ENCODE assay signal across 16 mouse cellular contexts in the genomic region with DNA sequence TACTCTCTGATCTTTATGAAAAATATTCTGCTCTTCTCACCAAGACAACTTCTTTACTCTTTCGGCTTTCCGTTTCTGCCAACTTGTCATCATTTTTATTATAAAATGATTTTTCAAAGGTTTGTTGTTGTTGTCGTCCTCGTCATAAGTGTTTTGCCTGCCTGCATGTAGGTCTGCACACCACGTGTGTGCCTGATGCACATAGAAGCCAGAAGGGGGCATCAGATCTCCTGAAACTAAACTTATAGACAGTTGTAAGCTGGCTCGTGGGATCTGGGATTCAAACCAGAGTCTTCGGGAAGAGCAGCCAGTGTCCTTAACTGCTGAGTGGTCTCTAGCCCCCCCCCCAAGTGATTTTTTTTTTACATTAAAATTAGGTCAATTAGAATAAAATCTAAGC. TPM values are rescaled to one million over a fixed set of nuclear protein-coding genes. Genes with fewer than 3 reads are reported as not detected.
DNase-seq lines count a peak whose midpoint lies in the region; ATAC-seq and TF ChIP-seq lines count a peak whose summit lies in the region.
"Had no signal": no experiment of that assay in that cellular context is flagged by ENCODE, and none has a peak within 500 bp of the region (broad histone marks: within the 10 kb centered on the region; RNA-seq: fewer than 3 reads in every experiment).

No protein-coding gene starts in this region.

- H3K27me3 ChIP-seq in liver, adult 2 months (ENCODE audit: control insufficient read depth, insufficient read depth, low read length): no peaks in the 10 kb centered on the region
- no peaks in the 10 kb centered on the region for H3K27me3 ChIP-seq in neural tube, embryonic 15.5 days (replicated peaks)
- H3K27me3 ChIP-seq: embryonic facial prominence, embryonic 13.5 days; limb, embryonic 13.5 days had no signal

- 87% methylated on average over 7 of the region's 7 CpGs for WGBS in liver, adult 2 months
- 78% methylated on average over 7 of the region's 7 CpGs for WGBS in neural tube, embryonic 15.5 days

- no peak overlapping the region for H3K9ac ChIP-seq in liver, adult 2 months (ENCODE audit: low read depth, low read length)
- H3K9ac ChIP-seq in neural tube, embryonic 15.5 days (replicated peaks): no peak overlapping the region
- H3K9ac ChIP-seq: embryonic facial prominence, embryonic 13.5 days; limb, embryonic 13.5 days had no signal

- no peaks in the 10 kb centered on the region for H3K36me3 ChIP-seq in liver, adult 2 months (ENCODE audit: control insufficient read depth, insufficient read depth, low read length)
- no peaks in the 10 kb centered on the region for H3K36me3 ChIP-seq in neural tube, embryonic 15.5 days
- H3K36me3 ChIP-seq: embryonic facial prominence, embryonic 13.5 days; limb, embryonic 13.5 days had no signal

- no peak overlapping the region for H3K4me2 ChIP-seq in neural tube, embryonic 15.5 days
- H3K4me2 ChIP-seq: embryonic facial prominence, embryonic 13.5 days; limb, embryonic 13.5 days had no signal

- H3K4me1 ChIP-seq in liver, adult 2 months (ENCODE audit: control insufficient read depth, insufficient read depth, low read length): 0 out of 2 replicates have a peak, but pooled peaks cover 2% of the 10 kb centered on the region
- H3K4me1 ChIP-seq in brown adipose tissue, adult 24 weeks (ENCODE audit: control insufficient read depth, insufficient read depth, insufficient read length, low read length): peaks cover 13% of the 10 kb centered on the region
- H3K4me1 ChIP-seq in neural tube, embryonic 15.5 days: no peaks in the 10 kb centered on the region
- H3K4me1 ChIP-seq: limb, embryonic 13.5 days had no signal

- H3K27ac ChIP-seq in liver, adult 2 months (replicated peaks; ENCODE audit: insufficient read depth, low read depth, low read length): no peak overlapping the region
- H3K27ac ChIP-seq in brown adipose tissue, adult 24 weeks (replicated peaks; ENCODE audit: low read depth, low read length): peak overlapping the region; percentile 35
- no peak overlapping the region for H3K27ac ChIP-seq in neural tube, embryonic 15.5 days (replicated peaks)
- H3K27ac ChIP-seq: embryonic facial prominence, embryonic 13.5 days; limb, embryonic 13.5 days had no signal

- no peak for ATAC-seq in neural tube, embryonic 15.5 days (ENCODE audit: low FRiP score)
- ATAC-seq: hindbrain, embryonic 16.5 days had no signal

- peak; percentile 36; the same call in 1 of the 2 replicates for TF ChIP-seq CTCF in liver, adult 2 months (IDR thresholded peaks at IDR 0.05; ENCODE audit: low read depth, low read length)

- H3K9me3 ChIP-seq in neural tube, embryonic 15.5 days (replicated peaks): no peaks in the 10 kb centered on the region
- H3K9me3 ChIP-seq: embryonic facial prominence, embryonic 13.5 days; limb, embryonic 13.5 days; megakaryocyte, embryonic 14.5 days had no signal

- H3K4me3 ChIP-seq in liver, adult 2 months (ENCODE audit: insufficient read depth, low read depth, low read length): no peak overlapping the region
- no peak overlapping the region for H3K4me3 ChIP-seq in brown adipose tissue, adult 24 weeks (ENCODE audit: insufficient read depth, low read depth, low read length)
- no peak overlapping the region for H3K4me3 ChIP-seq in neural tube, embryonic 15.5 days (replicated peaks)
- H3K4me3 ChIP-seq: embryonic facial prominence, embryonic 13.5 days; limb, embryonic 13.5 days; megakaryocyte, embryonic 14.5 days had no signal

- DNase-seq in liver, adult 2 months (ENCODE audit: extremely low read depth, low read depth, low spot score): no peak
- DNase-seq in liver (no peak), ES-CJ7 (ENCODE audit: low read depth, low spot score) (peak; percentile 80)
- DNase-seq in CD4-positive helper T cell, adult 2 months (ENCODE audit: low read depth, low spot score): peak; percentile 19
- no peak for DNase-seq in left cerebral cortex, adult 11 months (ENCODE audit: low spot score)
- DNase-seq in spleen, adult 12 weeks (ENCODE audit: low spot score): no peak
- DNase-seq: adrenal gland, postnatal 14 days; cerebellum, postnatal 14 days; heart, adult 11 months; kidney, postnatal 14 days had no signal

- TF ChIP-seq POLR2A in liver, adult 2 months (IDR thresholded peaks at IDR 0.05; ENCODE audit: extremely low read depth, insufficient read depth, low read length): no peak

- no peaks in the 10 kb centered on the region for H3K79me2 ChIP-seq in liver, adult 2 months (ENCODE audit: control insufficient read depth, insufficient read depth, low read length)

RNA-seq across cellular contexts. Expression of a gene that starts 6.3 kb away (rescaled TPM):
- 44.3 and 57.3 TPM in 2 replicates for total RNA-seq in liver, adult 2 months (2014; rRNA removed)
- polyA plus RNA-seq in liver, adult 2 months (2012; rRNA removed): 151 and 152 TPM in 2 replicates
- polyA plus RNA-seq in brown adipose tissue, adult 24 weeks (2012; ENCODE audit: insufficient read depth, insufficient read length, missing spikeins): 96.7 and 126 TPM in 2 replicates
- 212 and 223 TPM in 2 replicates for polyA plus RNA-seq in neural tube, embryonic 15.5 days (2015; fragmentation: Nextera tagmentation; extraction: Ambion mirVana)

RNA-seq across cellular contexts. Expression of a gene that starts 41.8 kb away (rescaled TPM):
- 17.0 and 19.1 TPM in 2 replicates for total RNA-seq in liver, adult 2 months (2014; rRNA removed)
- polyA plus RNA-seq in liver, adult 2 months (2012; rRNA removed): 13.7 and 14.0 TPM in 2 replicates
- 29.5 and 38.8 TPM in 2 replicates for polyA plus RNA-seq in brown adipose tissue, adult 24 weeks (2012; ENCODE audit: insufficient read depth, insufficient read length, missing spikeins)
- 9.5 and 12.2 TPM in 2 replicates for polyA plus RNA-seq in neural tube, embryonic 15.5 days (2015; fragmentation: Nextera tagmentation; extraction: Ambion mirVana)

Comparison
In these comparisons a context has a peak if more than half of its experiments do, and no peak if none do; other contexts are left out.
1. DNase-seq: peak in CD4-positive helper T cell, adult 2 months (single experiment) and ES-CJ7 (single experiment); none in liver, adult 2 months (single experiment), liver (single experiment), left cerebral cortex, adult 11 months (single experiment) and spleen, adult 12 weeks (single experiment).